Mouse (Mus musculus) adrenal gland, postnatal 25 days (tissue): ENCODE measurements around the gene Cdc34. TPM values are rescaled to one million over a fixed set of nuclear protein-coding genes. Genes with fewer than 3 reads are reported as not detected.

ENCODE experiments used
- DNase-seq: peaks from one replicate; pipeline ENCODE4 v3.0.0; 2021; ENCODE audit warnings: mixed read lengths
- total RNA-seq: library from RNA; stranded (reverse); gene quantifications from 2 replicates; pipeline ENCODE4 v1.2.3, GENCODE M21; 2021

Cdc34 gene
- total RNA-seq, 1 experiment from 2014 or later, result 78.6 TPM

DNA sequence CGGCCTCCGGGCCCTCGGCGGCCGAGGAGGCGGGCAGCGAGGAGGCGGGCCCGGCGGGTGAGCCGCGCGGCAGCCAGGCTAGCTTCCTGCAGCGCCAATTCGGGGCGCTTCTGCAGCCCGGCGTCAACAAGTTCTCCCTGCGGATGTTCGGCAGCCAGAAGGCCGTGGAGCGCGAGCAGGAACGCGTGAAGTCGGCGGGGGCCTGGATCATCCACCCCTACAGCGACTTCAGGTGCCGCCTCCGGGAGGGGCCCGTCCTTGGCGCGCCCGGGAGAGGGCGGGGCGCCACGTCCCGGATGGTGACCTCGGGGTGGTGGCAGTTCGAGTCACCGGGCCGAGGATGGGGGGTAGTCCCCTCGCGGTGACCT lies 35.0 kb downstream of the Cdc34 start:
- peak; percentile 41 for DNase-seq

DNA sequence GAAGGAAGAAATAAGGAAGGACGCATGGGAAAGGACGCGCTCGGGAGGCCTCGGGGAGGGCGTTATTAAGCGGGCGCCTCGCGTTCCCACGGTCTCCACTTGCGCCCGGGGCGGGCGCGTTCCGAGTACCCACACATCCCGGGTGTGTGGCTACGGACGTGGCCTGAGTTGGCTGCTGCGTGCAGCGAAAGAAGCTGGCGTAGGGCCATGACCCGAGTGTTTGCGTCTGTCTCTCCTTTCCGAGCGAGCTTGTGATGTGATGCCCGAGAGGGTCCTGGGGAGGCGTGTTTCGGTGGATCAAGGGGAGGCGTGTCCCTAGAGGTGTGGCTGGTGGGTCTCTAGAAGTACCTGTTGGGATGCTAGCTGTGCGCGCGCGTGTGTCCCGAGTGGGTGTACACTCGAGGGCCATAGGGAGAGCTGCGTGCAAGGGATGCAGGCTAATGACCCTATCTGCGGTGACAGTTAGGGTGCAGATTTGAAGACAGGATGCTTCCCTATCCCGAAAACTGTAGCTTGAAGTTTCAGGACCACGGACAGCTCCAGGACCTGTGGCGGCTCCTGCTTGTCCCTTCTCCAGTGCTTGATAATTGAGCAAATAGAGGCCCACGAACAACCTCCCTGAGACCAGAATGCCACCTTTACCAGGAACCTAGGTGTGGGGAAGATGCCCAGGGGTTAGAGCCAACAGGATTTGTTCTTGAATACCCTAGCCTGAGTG lies 35.8 kb downstream of the Cdc34 start:
- peak; percentile 78 for DNase-seq

DNA sequence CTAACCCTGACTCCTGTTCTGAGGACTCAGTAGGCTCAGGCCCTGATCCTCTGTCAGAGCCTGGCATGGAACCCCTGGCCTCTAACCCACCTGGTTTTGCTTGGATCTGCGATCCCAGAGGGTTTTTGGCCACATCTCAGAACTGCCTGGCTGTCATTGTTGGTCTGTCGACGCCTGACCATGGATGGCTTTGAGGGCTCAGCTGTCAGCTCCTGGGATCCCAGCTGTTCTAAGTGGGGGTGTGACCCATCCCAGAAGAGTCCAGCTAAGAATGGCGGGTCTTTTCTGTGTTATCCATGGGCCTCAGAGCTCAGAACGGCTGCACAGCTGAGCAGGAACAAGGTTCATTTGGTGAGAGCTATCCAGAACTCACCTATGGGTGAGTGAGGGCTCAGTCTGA lies 39.1 kb downstream of the Cdc34 start:
- no peak for DNase-seq

DNA sequence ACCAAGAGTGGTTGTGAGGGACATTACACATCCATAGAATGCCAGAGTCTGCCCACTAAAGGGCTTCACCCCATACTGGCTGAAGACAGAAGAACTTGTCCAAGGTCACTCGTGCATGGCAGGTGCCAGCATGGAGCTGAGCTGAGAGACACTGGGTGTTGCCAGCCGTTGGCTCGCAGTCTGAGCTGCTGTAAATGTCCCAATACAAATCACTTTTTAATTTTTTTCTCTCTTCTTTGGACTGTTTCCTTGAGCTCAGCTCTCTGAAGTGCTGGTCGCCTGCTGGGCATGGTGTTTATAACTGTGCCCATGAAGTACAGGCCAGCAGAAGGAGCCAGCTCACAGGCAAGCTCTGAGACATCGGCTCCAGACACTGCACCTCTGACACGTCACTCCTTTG lies 41.1 kb downstream of the Cdc34 start:
- no peak for DNase-seq

DNA sequence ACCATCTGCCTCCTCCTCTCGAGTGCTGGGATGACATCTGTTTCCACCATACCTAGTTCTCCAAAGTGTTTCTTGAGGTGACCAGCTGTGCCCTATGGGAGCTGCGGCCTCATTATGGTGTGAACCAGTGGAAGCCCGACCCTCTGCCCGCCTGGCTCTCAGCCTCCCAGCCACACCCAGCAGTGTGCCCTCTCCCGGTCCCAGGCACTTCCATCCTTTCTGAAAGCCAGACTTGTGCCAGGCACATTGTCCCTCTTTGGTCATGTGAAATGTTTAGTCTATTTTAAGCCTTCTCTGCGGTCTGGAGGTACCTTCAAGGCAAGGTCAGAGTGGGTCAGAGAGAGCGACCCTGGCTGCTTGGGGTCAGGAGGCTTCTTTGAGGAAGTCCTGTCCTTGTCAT lies 41.7 kb downstream of the Cdc34 start:
- no peak for DNase-seq

DNA sequence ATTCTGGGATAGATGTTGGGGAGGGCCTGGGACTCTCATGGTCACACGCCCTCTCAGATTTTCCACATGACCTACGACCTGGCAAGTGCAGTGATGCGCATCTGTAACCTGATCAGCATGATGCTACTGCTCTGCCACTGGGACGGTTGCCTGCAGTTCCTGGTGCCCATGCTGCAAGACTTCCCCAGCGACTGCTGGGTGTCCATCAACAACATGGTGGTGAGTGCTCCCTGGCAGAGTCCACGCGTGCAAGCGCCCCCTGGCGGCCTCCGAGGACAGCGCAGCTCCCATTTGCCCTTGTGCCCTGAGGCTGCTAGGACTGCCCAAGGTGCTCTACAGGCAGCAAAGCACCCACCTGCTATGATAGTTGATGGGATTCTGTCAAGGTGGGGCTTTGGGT lies 44.1 kb downstream of the Cdc34 start:
- peak; percentile 70 for DNase-seq

DNA sequence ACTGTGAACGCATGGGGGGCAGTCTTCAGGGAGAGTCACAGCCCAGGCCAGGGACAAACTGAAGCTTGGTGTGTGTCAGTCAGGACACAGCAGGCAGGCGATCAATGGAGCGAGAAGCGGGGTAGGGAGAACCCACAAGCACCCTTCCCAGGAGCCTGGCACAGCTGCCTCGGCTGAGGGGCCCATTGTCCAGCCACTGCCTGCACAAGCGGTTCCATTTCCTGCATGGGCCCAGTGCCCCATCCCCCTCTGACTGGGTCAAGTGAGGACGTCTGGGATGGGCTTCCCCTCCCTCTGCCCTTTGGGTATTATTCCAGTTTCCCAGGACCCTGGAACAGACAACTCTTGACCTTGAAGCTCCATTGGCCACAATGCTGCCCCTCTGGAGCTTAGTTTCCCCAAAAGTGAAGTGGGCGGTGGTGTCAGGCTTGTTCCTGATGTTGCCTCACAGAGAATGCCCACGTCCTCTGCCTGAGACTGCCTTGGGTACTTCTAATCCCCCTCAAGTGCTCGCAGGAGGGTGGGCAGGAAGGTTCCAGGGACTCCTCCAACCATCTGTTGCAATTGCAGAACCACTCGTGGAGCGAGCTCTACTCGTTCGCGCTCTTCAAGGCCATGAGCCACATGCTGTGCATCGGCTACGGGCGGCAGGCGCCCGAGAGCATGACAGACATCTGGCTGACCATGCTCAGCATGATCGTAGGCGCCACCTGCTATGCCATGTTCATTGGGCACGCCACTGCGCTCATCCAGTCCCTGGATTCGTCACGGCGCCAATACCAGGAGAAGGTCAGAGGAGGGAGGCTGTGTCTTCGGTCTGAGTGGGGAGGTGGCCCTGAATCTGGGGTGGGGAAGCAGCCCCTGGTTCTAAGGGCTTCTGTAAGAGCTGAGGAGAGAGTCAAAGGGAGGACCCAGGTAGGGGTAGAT lies 46.6 kb downstream of the Cdc34 start:
- DNase-seq, result no peak

DNA sequence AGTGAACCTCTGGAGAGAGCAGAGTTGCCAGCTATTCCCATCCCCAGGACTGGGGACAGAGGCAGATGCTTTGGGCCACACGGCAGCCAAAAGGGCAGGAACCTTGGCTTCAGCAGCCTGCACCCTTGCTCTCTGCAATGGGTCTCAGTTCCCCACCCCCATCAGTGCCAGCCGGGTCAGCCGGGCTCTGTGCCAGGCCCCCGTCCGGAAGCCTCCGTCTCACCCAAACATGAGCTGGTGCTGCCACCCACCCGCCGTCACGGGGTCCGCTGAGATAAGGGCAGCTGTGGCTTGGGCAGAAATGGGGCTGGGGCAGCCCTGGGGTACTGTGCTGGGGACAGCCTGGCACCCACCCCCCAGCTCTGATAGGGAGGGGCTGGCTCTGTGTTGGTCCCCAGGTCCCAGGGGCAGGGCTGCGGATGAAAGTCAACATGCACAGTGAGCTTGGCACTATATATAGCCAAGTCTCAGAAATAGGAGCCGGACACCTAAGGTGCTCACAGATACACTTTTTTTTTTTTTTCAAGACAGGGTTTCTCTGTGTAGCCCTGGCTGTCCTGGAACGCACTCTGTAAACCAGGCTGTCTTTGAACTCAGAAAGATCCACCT lies 47.5 kb downstream of the Cdc34 start:
- no peak for DNase-seq

DNA sequence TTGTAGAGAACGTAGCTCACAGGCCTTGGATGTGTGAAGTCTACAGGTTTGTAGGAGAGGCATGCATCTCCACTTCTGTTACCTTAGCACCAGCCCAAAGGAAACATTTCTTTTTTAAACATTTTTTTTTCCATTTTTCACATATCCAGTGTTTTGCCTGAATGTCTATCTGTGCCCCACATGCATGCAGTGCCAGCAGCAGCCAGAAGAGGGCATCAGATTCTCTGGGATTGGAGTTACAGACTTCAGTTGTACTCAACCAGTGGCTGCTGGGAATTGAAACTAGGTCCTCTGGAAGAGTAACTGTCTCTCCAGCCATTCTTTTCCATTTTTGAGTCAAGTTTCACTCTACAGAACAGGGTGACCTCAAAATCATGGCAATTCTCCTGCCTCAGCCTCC lies 50.5 kb downstream of the Cdc34 start:
- DNase-seq, result peak; percentile 45

DNA sequence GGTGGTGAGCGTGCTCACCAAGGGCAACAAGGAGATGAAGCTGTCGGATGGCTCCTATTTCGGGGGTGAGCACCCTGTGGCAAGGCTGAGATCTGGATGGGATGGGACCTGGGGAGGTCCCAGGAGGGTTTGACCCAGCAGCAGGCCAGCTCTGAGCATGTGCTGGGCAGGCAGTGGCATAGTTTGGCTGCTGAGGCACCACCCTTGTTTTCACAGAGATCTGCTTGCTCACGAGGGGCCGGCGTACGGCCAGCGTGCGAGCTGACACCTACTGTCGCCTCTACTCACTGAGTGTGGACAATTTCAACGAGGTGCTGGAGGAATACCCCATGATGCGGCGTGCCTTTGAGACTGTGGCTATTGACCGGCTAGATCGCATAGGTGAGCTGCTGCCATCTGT lies 51.9 kb downstream of the Cdc34 start:
- DNase-seq, result no peak

DNA sequence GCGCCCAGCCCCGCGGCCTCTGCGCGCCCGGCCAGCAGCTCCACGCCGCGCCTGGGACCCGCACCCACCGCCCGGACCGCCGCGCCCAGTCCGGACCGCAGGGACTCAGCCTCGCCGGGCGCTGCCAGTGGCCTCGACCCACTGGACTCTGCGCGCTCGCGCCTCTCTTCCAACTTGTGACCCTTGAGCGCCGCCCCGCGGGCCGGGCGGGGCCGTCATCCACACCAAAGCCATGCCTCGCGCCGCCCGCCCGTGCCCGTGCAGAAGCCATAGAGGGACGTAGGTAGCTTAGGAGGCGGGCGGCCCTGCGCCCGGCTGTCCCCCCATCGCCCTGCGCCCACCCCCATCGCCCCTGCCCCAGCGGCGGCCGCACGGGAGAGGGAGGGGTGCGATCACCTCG lies 53.4 kb downstream of the Cdc34 start:
- peak; percentile 33 for DNase-seq

DNA sequence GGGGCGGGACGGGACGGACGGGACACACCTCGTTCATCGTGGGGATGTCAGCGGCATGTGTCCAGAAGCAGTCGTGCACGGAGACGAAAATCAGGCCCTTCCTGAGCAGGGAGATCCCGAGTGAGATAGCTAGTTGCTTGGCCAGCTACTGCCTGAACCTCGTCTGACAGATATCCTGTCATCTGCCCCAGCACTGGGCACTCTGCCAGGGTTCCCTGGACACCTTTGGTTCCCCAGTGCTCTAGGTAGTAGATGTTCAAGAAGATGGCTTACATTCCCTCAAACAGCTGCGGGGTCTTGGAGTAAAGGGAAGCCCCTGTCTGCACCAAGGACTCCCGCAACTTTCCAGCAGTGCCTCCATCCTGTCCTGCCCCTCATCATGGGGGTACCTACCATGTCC lies 54.7 kb downstream of the Cdc34 start:
- DNase-seq, result peak; percentile 45

Other genes starting within 250 kb of the Cdc34 start
- gene Vmn2r83, start 213.5 kb upstream of the Cdc34 start, total RNA-seq, result not detected in 2 replicates
- gene Plpp2, start 148.4 kb upstream of the Cdc34 start, total RNA-seq, result 28.3 and 32.1 TPM in 2 replicates
- gene Mier2, start 127.0 kb upstream of the Cdc34 start, total RNA-seq, result 33.6 and 46.1 TPM in 2 replicates
- not detected in 2 replicates for gene Theg, start 94.9 kb upstream of the Cdc34 start, total RNA-seq
- gene C2cd4c, start 68.2 kb upstream of the Cdc34 start, total RNA-seq, result 0.09 TPM in 1 of 2 replicates, not detected in the other
- gene Shc2, start 44.3 kb upstream of the Cdc34 start, total RNA-seq, result 3.5 and 4.4 TPM in 2 replicates
- gene Odf3l2, start 36.5 kb upstream of the Cdc34 start, total RNA-seq, result not detected in 2 replicates
- not detected in 2 replicates for gene Madcam1, start 17.6 kb upstream of the Cdc34 start, total RNA-seq
- 35.0 and 36.5 TPM in 2 replicates for gene Tpgs1, start 12.8 kb upstream of the Cdc34 start, total RNA-seq
- gene Gzmm, start 6.8 kb downstream of the Cdc34 start, total RNA-seq, result 1.2 and 1.6 TPM in 2 replicates
- gene Bsg, start 22.3 kb downstream of the Cdc34 start, total RNA-seq, result 522 and 531 TPM in 2 replicates
- 5.4 and 7.7 TPM in 2 replicates for gene Hcn2, start 34.4 kb downstream of the Cdc34 start, total RNA-seq
- 70.4 and 74.1 TPM in 2 replicates for gene Polrmt, start 64.4 kb downstream of the Cdc34 start, total RNA-seq
- not detected in 2 replicates for gene Fgf22, start 72.9 kb downstream of the Cdc34 start, total RNA-seq
- gene Rnf126, start 84.8 kb downstream of the Cdc34 start, total RNA-seq, result 59.5 and 63.8 TPM in 2 replicates
- gene Fstl3, start 95.1 kb downstream of the Cdc34 start, total RNA-seq, result 8.5 and 10.6 TPM in 2 replicates
- gene Prss57, start 108.8 kb downstream of the Cdc34 start, total RNA-seq, result not detected in 2 replicates
- gene Palm, start 111.4 kb downstream of the Cdc34 start, total RNA-seq, result 57.1 and 99.3 TPM in 2 replicates
- 0.64 and 1.00 TPM in 2 replicates for gene Misp, start 138.8 kb downstream of the Cdc34 start, total RNA-seq
- 224 and 249 TPM in 2 replicates for gene Ptbp1, start 172.2 kb downstream of the Cdc34 start, total RNA-seq
- not detected in 2 replicates for gene Prtn3, start 192.3 kb downstream of the Cdc34 start, total RNA-seq
- 0.49 and 1.2 TPM in 2 replicates for gene Plppr3, start 192.4 kb downstream of the Cdc34 start, total RNA-seq
- not detected in 2 replicates for gene Elane, start 204.1 kb downstream of the Cdc34 start, total RNA-seq
- gene Cfd, start 208.7 kb downstream of the Cdc34 start, total RNA-seq, result 420 and 469 TPM in 2 replicates
- gene Med16, start 226.7 kb downstream of the Cdc34 start, total RNA-seq, result 36.0 and 49.2 TPM in 2 replicates
- gene Gm26602, start 228.7 kb downstream of the Cdc34 start, total RNA-seq, result not detected in 2 replicates
- 1.1 and 2.3 TPM in 2 replicates for gene Kiss1r, start 234.8 kb downstream of the Cdc34 start, total RNA-seq
- gene R3hdm4, start 239.0 kb downstream of the Cdc34 start, total RNA-seq, result 85.5 and 98.9 TPM in 2 replicates
- gene Arid3a, start 244.8 kb downstream of the Cdc34 start, total RNA-seq, result 5.2 and 5.8 TPM in 2 replicates